Mouse (Mus musculus): ENCODE results near the gene Ermard.

The Ermard gene

GRCm38 (mm10) chr17:15060356-15060755, 19.3 kb downstream of the Ermard start:
- no peak for DNase-seq (ENCODE audit: low spot score)

- DNase-seq (ENCODE audit: low spot score): peak; percentile 65
Observed at GRCm38 (mm10) chr17:15065391-15066024, 24.5 kb downstream of the Ermard start.

DNA sequence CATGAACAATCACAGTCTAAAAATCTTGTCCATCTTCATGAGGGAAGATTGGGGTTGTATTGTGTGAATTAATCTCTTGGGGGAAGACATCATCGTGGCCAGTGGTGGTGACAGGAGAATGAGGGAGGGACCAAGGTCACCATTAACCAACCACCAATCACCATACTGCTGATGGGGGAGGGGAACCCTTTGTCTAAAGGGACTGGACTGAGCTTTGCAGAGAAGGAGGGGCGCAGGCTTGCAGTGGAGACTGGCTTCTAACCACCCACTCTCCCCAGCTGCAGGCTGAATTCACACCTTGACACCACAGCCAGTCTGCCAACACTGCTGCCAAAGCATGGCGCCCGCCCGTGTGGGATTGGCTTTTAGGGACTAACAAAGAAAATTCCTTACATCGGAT, 25.1 kb downstream of the Ermard start:
- DNase-seq (ENCODE audit: low spot score): no peak

DNA sequence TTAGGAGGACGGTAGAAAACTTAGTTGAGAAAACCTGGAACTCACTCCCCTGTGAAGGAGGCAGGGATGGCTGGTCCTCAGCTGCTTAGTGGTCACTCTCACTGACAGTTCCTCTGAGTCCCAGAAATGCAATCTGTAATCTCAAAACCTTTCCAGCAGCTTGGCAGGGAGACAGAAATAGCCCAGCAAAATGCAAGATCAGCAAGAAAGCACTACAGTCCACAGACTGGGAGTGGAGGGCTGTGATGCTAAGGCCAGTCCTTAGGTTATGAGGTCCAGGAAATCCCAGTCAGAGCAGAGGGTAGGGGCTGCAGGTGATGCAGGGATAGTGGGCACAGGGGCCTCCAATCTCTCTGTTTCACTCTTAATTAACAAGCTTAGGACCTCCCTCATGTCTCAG, 25.9 kb downstream of the Ermard start:
- no peak for DNase-seq (ENCODE audit: low spot score)

DNA sequence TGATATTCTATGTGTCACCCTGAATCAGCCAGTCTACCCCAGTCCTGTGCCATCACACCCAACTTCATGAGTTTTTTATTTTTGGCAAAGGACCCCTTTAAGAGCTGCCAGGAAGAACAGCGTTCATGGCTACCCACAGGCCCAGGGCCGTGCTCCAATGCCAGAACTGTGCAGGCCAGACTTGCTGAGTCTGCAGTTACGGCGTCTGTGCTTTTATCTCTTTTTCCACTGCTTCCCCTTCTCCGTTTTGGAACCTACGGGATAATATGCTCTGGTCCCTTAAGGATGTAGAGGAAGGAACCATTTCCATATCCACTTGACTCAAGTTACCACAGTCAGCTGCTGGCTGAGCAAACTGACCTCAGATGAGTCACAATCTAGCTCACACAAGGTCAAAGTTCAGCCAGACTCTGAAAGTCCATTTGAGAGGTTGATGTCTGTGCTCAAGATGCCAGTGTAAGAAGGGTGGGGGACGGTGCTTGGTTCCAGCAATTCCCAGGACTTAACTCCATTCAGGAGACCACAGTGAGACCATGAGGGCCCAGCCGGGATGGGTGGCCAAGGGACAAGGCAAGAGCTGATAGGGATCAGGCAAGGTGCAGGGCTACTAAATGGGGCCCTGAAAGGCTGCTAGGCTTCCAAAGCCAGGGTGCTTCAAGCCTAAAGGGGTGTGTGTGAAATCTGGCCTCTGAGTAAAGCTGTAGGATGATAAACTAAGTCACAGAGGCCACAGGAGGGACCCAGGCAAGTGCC, 27.2 kb downstream of the Ermard start:
- no peak for DNase-seq (ENCODE audit: low spot score)

GRCm38 (mm10) chr17:15069124-15069523, 28.1 kb downstream of the Ermard start:
- DNase-seq (ENCODE audit: low spot score): no peak

- no peak for DNase-seq (ENCODE audit: low spot score)
Observed at GRCm38 (mm10) chr17:15072211-15072610, 31.2 kb downstream of the Ermard start.

GRCm38 (mm10) chr17:15075033-15075432, 34.0 kb downstream of the Ermard start:
- no peak for DNase-seq (ENCODE audit: low spot score)

DNA sequence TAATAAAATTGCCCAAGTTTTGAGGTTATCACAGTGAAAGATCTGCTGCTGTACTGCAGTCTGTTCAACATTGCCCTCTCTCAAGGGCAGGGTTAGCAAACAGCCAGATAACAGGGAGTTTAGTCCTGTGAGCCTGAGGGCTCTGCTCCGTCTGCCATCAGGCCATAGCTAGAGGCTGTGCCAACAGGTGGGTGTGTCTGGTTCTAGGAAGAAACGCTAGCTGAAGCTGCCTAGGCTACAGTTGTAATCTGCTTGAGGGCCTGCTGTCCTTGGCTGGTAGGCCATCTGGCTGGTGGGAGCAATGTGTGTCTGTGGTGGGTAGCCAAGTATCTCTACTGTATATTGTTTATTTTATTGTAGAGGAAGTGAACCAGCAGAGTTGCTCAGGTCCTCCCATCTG, 36.5 kb downstream of the Ermard start:
- no peak for DNase-seq (ENCODE audit: low spot score)

DNA sequence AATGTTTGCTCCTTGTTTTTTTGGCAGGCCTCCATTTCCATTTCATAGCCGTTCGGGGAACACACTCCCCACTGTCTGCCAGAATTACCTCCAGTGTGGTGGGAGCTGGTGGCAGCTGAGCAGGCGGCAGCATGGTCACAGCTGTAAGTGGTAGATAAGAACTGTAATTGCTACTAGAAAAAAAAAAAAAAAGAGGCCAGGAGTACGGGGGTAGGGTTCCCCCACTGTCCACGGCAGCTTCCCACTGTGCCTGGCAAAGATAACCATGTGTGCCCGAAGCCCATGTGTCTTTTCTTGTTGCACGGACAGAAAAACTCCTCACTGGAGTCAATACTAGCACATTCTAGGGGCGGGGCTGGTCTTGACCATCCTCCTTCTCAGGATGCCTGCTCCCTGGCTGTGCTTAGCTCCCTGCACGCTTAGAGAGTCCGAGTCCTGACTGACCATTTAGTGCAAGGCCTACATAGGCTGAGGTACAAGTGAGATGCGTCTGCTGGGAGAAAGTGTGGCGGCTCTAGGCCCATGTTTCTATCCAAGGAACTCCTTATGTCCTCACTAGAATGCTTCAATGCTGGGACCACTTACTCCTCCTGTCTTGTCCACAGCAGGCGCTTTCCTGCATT, 43.3 kb downstream of the Ermard start:
- no peak for DNase-seq (ENCODE audit: low spot score)

- no peak for DNase-seq (ENCODE audit: low spot score)
Observed at GRCm38 (mm10) chr17:15085006-15085405, 44.0 kb downstream of the Ermard start.

DNA sequence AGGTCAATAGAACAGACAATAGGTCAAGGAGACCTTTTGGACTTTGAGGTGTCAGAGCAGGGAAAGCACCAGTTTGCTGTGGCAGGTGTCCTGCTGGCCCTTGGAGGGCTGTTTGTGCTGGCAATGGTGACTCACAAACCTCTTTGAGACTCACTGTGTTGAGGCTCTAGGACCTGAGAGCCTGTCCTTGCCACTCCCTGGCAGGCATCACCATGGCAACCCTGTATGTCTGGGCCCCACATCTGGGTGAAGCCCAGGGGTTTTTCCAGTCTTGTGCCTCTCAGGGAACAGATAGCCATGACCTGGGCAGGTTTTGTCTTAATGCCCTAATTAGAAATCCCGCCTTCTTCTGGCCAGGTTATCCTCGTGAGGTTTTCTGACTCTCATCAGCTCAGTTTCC, 47.2 kb downstream of the Ermard start:
- DNase-seq (ENCODE audit: low spot score): no peak

- DNase-seq (ENCODE audit: low spot score): no peak
Observed at GRCm38 (mm10) chr17:15088591-15089001, 47.6 kb downstream of the Ermard start.

DNA sequence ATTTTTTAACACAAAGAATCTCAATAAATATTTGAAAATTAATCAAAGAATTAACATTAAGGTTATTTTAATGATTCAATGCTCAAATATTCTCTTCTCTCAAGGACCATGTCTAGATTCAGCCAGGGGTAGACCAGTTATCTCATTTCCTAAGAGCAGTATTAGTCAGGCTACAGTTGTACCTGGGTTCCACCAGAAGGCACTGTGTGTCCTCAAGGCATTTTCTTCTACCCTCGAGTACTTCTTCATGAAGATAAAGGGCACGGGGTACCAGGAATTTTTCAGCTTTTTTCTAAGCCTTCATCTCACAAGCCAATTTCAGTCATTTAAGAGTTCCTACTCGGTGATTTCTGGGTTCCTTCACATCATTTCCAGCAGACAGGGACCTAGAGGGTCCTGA, 50.7 kb downstream of the Ermard start:
- DNase-seq (ENCODE audit: low spot score): no peak

GRCm38 (mm10) chr17:15093523-15093922, 52.5 kb downstream of the Ermard start:
- DNase-seq (ENCODE audit: low spot score): no peak

- DNase-seq (ENCODE audit: low spot score): no peak
Observed at GRCm38 (mm10) chr17:15096853-15097252, 55.8 kb downstream of the Ermard start.

DNA sequence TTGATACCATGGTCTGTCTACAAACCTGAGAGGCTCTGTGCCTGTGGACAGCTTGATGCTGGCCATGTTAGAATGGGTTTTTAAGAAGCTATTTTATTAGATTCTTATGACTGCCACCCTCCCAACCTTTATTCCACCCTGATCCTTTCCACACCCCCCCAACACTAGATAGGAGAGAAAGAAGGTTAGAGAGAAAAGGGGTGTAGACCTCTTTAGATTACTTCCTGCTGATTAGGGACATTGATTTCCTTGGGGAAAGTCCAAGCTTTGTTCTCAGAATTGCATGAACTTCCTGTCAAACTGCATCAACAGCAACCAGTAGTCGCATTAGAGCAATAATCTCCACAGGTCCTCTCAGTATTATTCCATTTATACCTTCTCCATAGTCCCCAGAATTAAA, 57.7 kb downstream of the Ermard start:
- no peak for DNase-seq (ENCODE audit: low spot score)

- DNase-seq (ENCODE audit: low spot score): no peak
Observed at GRCm38 (mm10) chr17:15101355-15101754, 60.3 kb downstream of the Ermard start.

- no peak for DNase-seq (ENCODE audit: low spot score)
Observed at GRCm38 (mm10) chr17:15107143-15107649, 66.2 kb downstream of the Ermard start.

DNA sequence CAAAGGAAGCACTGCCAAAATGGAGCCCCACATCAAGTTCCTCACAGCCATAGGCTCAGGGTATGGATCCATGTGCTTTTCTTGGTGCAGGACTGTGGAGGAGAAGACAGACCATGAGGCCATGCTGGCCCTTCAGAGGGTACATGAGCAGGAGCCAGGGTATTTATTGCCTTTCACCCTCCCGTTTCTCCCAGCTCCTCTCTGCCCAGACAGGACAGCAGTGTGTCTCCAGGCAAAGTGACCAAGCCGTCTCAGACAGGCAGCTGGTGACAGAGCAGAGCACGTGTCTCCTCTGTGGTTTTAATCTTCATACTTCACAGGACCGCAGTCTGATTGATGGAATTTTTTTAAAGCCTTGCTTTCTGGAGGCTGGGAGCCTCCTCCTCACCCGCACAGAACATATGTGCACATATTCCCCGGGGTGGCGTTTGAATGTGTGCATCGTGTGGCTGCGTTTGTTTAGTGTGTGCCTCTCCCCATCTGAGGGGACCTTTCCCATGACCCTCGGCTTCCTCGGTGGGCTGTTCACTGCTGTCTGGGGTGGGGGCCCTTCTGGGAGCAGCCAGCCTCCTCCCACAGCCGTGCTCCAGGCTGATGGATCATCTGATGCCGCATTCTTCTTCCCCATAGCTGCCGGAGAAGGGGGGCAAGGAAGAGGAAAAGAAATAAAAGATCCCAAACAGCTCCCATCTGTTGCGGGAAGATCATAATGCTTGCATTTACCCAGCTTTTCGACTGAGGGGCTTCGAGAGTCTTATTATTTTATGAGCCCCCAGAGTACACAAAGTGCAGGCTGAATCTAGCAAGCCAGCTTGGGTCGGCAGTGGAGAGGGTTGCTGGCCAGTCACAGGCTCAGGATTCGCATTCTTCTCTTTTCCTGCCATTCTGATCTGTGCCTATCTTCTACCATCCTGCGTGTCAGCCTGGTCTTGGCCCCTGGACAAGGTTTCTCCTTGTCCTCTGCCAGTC, 67.7 kb downstream of the Ermard start:
- no peak for DNase-seq (ENCODE audit: low spot score)

- no peak for DNase-seq (ENCODE audit: low spot score)
Observed at GRCm38 (mm10) chr17:15115550-15115949, 74.5 kb downstream of the Ermard start.

DNA sequence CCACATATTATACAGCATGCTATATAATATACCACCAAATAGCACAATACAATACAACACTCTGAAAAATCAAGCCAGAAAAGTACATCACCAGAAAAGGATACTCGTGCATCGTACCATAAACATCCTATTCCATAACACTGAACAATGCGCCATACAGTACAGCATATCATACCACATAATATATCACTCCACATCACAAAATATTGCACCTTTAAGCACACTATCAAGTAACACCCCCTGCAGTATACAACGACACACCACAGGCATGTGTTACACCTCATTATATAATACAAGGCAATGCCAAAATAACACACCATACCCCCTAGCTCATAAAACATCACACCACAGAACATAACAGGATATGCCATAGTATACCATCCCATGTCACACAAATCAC, 79.1 kb downstream of the Ermard start:
- DNase-seq (ENCODE audit: low spot score): no peak

Measured in urinary bladder, postnatal 25 days (tissue).